Comparison of ENCODE assay signal across 8 mouse cellular contexts in genomic region chr1:77516203-77516991, GRCm38 (mm10). TPM values are rescaled to one million over a fixed set of nuclear protein-coding genes. Genes with fewer than 3 reads are reported as not detected.
DNase-seq lines count a peak whose midpoint lies in the region; ATAC-seq and TF ChIP-seq lines count a peak whose summit lies in the region.

No protein-coding gene starts in this region.

- H3K4me1 ChIP-seq in embryonic facial prominence, embryonic 12.5 days, result peaks cover 7% of the 10 kb centered on the region; the same call in 1 of the 2 replicates
- no peaks in the 10 kb centered on the region; the same call in 1 of the 2 replicates for H3K4me1 ChIP-seq in heart, adult 2 months (ENCODE audit: control insufficient read depth, insufficient read depth, low read length)
- peaks cover 29% of the 10 kb centered on the region for H3K4me1 ChIP-seq in limb, embryonic 12.5 days (replicated peaks)
- H3K4me1 ChIP-seq in midbrain, embryonic 14.5 days (ENCODE audit: control insufficient read depth, insufficient read depth, low read length), result peaks cover 15% of the 10 kb centered on the region

- H3K36me3 ChIP-seq in embryonic facial prominence, embryonic 12.5 days, result no peaks in the 10 kb centered on the region
- no peaks in the 10 kb centered on the region for H3K36me3 ChIP-seq in heart, adult 2 months (ENCODE audit: control insufficient read depth, insufficient read depth, low read length)
- no peaks in the 10 kb centered on the region for H3K36me3 ChIP-seq in limb, embryonic 12.5 days
- no peaks in the 10 kb centered on the region for H3K36me3 ChIP-seq in midbrain, embryonic 14.5 days (ENCODE audit: control insufficient read depth, insufficient read depth, low read length)

- H3K27me3 ChIP-seq in embryonic facial prominence, embryonic 12.5 days, result no peaks in the 10 kb centered on the region
- H3K27me3 ChIP-seq in heart, adult 2 months (ENCODE audit: control insufficient read depth, insufficient read depth, low read length), result no peaks in the 10 kb centered on the region
- H3K27me3 ChIP-seq in limb, embryonic 12.5 days, result peaks cover 18% of the 10 kb centered on the region; the same call in 1 of the 2 replicates
- no peaks in the 10 kb centered on the region for H3K27me3 ChIP-seq in midbrain, embryonic 14.5 days (ENCODE audit: control insufficient read depth, insufficient read depth, low read length)

- H3K9me3 ChIP-seq in embryonic facial prominence, embryonic 12.5 days, result no peaks in the 10 kb centered on the region
- no peaks in the 10 kb centered on the region for H3K9me3 ChIP-seq in limb, embryonic 12.5 days
- H3K9me3 ChIP-seq in midbrain, embryonic 14.5 days (ENCODE audit: control insufficient read depth, low read length), result no peaks in the 10 kb centered on the region

- peak; percentile 64 for ATAC-seq in embryonic facial prominence, embryonic 12.5 days (ENCODE audit: insufficient number of reproducible peaks, insufficient read depth, low FRiP score, low TSS enrichment)
- no peak for ATAC-seq in limb, embryonic 12.5 days (ENCODE audit: insufficient number of reproducible peaks, insufficient read depth, low FRiP score, low TSS enrichment, low read depth)
- peak; percentile 31; the same call in 1 of the 2 replicates for ATAC-seq in midbrain, embryonic 14.5 days (ENCODE audit: low FRiP score, low TSS enrichment)

- intact Hi-C loops in heart, adult 2 months (cut with DNase I), result loop anchor here (1.0 to 10.0 kb wide), 6 partner anchors 212 to 1864 kb away; no protein-coding TSS in a partner anchor

- peak overlapping the region; percentile 57 for H3K9ac ChIP-seq in embryonic facial prominence, embryonic 12.5 days
- peak overlapping the region; percentile 35 for H3K9ac ChIP-seq in heart, adult 2 months (ENCODE audit: low read depth, low read length)
- H3K9ac ChIP-seq in limb, embryonic 12.5 days (replicated peaks), result peak overlapping the region; percentile 65
- H3K9ac ChIP-seq in midbrain, embryonic 14.5 days (replicated peaks; ENCODE audit: low read length), result peak overlapping the region; percentile 59

- peak overlapping the region; percentile 81 for H3K4me2 ChIP-seq in embryonic facial prominence, embryonic 12.5 days (replicated peaks)
- H3K4me2 ChIP-seq in limb, embryonic 12.5 days, result peak overlapping the region; percentile 81
- H3K4me2 ChIP-seq in midbrain, embryonic 14.5 days (ENCODE audit: low read length), result peak overlapping the region; percentile 69

- 1% methylated on average over 36 of the region's 36 CpGs for WGBS in embryonic facial prominence, embryonic 12.5 days
- WGBS in heart, adult 2 months, result 2% methylated on average over 36 of the region's 36 CpGs
- WGBS in limb, embryonic 12.5 days, result 2% methylated on average over 36 of the region's 36 CpGs
- WGBS in midbrain, embryonic 14.5 days, result under 1% methylated on average over 36 of the region's 36 CpGs

- H3K27ac ChIP-seq in embryonic facial prominence, embryonic 12.5 days, result peak overlapping the region; percentile 73
- H3K27ac ChIP-seq in heart, adult 2 months, result peak overlapping the region; percentile 74; the same call in 1 of the 2 replicates
- peak overlapping the region; percentile 81 for H3K27ac ChIP-seq in limb, embryonic 12.5 days
- peak overlapping the region; percentile 68 for H3K27ac ChIP-seq in midbrain, embryonic 14.5 days (replicated peaks; ENCODE audit: low read depth, low read length)

- no peak for TF ChIP-seq POLR2A in heart, adult 2 months (IDR thresholded peaks at IDR 0.05; ENCODE audit: insufficient read depth, low read depth, low read length)

- peak; percentile 99 for TF ChIP-seq CTCF in heart, adult 2 months (IDR thresholded peaks at IDR 0.05)

- no peaks in the 10 kb centered on the region for H3K79me2 ChIP-seq in heart, adult 2 months (replicated peaks; ENCODE audit: control insufficient read depth, insufficient read depth, low read length)

- peak; percentile 78 to 82 for DNase-seq in adrenal gland, postnatal 4 days (ENCODE audit: low spot score in 2 of 2)
- peak; percentile 89 to 96 for DNase-seq in heart, adult 2 months
- DNase-seq in kidney, adult 8-10 months, result peak; percentile 93 to 98
- peak; percentile 95 for DNase-seq in midbrain, embryonic 14.5 days
- peak; percentile 45 for DNase-seq in spleen, adult 12 weeks (ENCODE audit: low spot score)
- DNase-seq in T-cell, adult 2 months (ENCODE audit: low spot score), result no peak

- peak overlapping the region; percentile 75 for H3K4me3 ChIP-seq in embryonic facial prominence, embryonic 12.5 days
- peak overlapping the region; percentile 85 for H3K4me3 ChIP-seq in heart, adult 2 months
- peak overlapping the region; percentile 62 for H3K4me3 ChIP-seq in limb, embryonic 12.5 days (replicated peaks)
- peak overlapping the region; percentile 62 for H3K4me3 ChIP-seq in midbrain, embryonic 14.5 days (replicated peaks; ENCODE audit: low read depth, low read length)

- TF ChIP-seq EP300 in heart, adult 2 months (IDR thresholded peaks at IDR 0.05; ENCODE audit: insufficient read depth, low read depth, low read length), result peak; percentile 78; the same call in 1 of the 2 replicates

RNA-seq across cellular contexts. Expression of gene Epha4, which starts 1.5 kb away (rescaled TPM):
- 10 to 100 TPM in 1 of 2 experiments, 1 to 10 TPM in 1; 4.5 to 10.1 TPM for total RNA-seq in adrenal gland, postnatal 4 days (2021)
- 60.1 and 63.6 TPM in 2 replicates for polyA plus RNA-seq in embryonic facial prominence, embryonic 12.5 days (2016; fragmentation: Nextera tagmentation; extraction: Ambion mirVana)
- total RNA-seq in heart, adult 2 months (2021), result 10 to 100 TPM; 25.4 to 45.5 TPM
- 28.4 and 62.6 TPM in 2 replicates for polyA plus RNA-seq in heart, adult 2 months (2012; rRNA removed)
- polyA plus RNA-seq in limb, embryonic 12.5 days (2016; fragmentation: Nextera tagmentation; extraction: Ambion mirVana), result 57.7 and 58.5 TPM in 2 replicates
- polyA plus RNA-seq in midbrain, embryonic 14.5 days (2014; fragmentation: Nextera tagmentation; extraction: Ambion mirVana), result 40.6 and 46.5 TPM in 2 replicates
